Mouse (Mus musculus): ENCODE data around the gene Dlg4. TPM values are rescaled to one million over a fixed set of nuclear protein-coding genes. Genes with fewer than 3 reads are reported as not detected.

Gene Dlg4
- total and polyA plus RNA-seq, 3 experiments: 6.8 to 15.3 (median 7.3) TPM

GRCm38 (mm10) chr11:69980196-69981140 is 36.3 kb upstream of the Dlg4 start (continued):
- TF ChIP-seq HCFC1 (IDR thresholded peaks at IDR 0.05; ENCODE audit: low read depth, low read length) (peak; percentile 82), UBTF (IDR thresholded peaks at IDR 0.05; ENCODE audit: low read depth, low read length) (no peak), ZNF384 (IDR thresholded peaks at IDR 0.05; ENCODE audit: low read depth, low read length) (peak; percentile 85), NRF1 (IDR thresholded peaks at IDR 0.05; ENCODE audit: low read depth, low read length) (peak; percentile 92), KAT2A (IDR thresholded peaks at IDR 0.05; ENCODE audit: insufficient replicate concordance, low read length) (0 out of 2 replicates have a peak, but pooled peaks have one; percentile 55), RCOR1 (conservative IDR thresholded peaks at IDR 0.05; ENCODE audit: low read depth, low read length) (no peak), MXI1 (IDR thresholded peaks at IDR 0.05; ENCODE audit: low read depth, low read length) (peak; percentile 93), ZMIZ1 (IDR thresholded peaks at IDR 0.05; ENCODE audit: low read depth, low read length) (peak; percentile 61)

DNA sequence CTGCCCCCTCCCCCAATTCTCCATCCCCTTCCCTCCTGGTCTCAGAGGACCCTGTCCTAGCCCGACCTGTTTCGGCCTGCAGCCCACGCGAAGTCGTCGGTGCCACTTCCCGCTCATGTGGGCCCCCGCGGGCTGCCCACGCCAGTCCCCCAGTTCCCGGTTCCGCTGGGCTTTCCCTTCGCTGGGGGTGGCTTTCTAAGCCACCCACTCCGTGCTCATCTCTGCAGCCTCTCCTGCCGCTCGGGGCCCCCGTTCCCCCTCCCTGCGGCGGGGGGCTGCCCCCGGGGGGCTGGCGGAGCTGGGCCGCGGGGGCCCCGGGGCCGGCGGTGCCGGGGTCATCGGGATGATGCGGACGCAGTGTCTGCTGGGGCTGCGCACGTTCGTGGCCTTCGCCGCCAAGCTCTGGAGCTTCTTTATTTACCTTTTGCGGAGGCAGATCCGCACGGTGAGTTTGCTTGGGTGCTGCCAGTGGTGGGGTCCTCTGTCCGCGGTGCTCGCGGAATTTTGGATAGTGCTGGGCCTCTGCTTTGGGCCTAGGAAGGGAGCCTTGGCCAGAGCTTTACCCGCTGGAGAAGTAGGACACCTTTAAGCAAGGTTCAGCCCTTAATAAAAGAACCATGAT is 35.5 kb upstream of the Dlg4 start, which contains the start of gene Ctdnep1:
Gene Ctdnep1, plus strand, starts transcription at position 16 of the 622 bp plus-strand sequence.
- no peak for DNase-seq (ENCODE audit: extremely low read depth)
- peak; percentile 55; the same call in 1 of the 2 replicates for TF ChIP-seq SIN3A (IDR thresholded peaks at IDR 0.05; ENCODE audit: low read length)
- TF ChIP-seq USF2 (conservative IDR thresholded peaks at IDR 0.05; ENCODE audit: low read depth, low read length): no peak
- no peak for TF ChIP-seq RAD21 (IDR thresholded peaks at IDR 0.05; ENCODE audit: low read depth, low read length)
- peak; percentile 22; the same call in 1 of the 2 replicates for TF ChIP-seq MXI1 (IDR thresholded peaks at IDR 0.05; ENCODE audit: low read depth, low read length)
- TF ChIP-seq USF1 (IDR thresholded peaks at IDR 0.05; ENCODE audit: low read depth, low read length): no peak
- TF ChIP-seq BHLHE40 (IDR thresholded peaks at IDR 0.05; ENCODE audit: low read depth, low read length): 0 out of 2 replicates have a peak, but pooled peaks have one; percentile 4
- TF ChIP-seq ZNF384 (IDR thresholded peaks at IDR 0.05; ENCODE audit: low read depth, low read length): no peak
- no peak for TF ChIP-seq ETS1 (conservative IDR thresholded peaks at IDR 0.05; ENCODE audit: low read depth, low read length)
- TF ChIP-seq IRF4 (IDR thresholded peaks at IDR 0.05; ENCODE audit: low read depth, low read length): 0 out of 2 replicates have a peak, but pooled peaks have one; percentile 10
- TF ChIP-seq JUN (IDR thresholded peaks at IDR 0.05; ENCODE audit: insufficient read depth, low read depth, low read length): no peak
- no peak for TF ChIP-seq ZKSCAN1 (IDR thresholded peaks at IDR 0.05; ENCODE audit: borderline replicate concordance, low read depth, low read length)
- TF ChIP-seq ELF1 (IDR thresholded peaks at IDR 0.05; ENCODE audit: low read depth, low read length): no peak
- TF ChIP-seq CHD2 (IDR thresholded peaks at IDR 0.05; ENCODE audit: low read length): no peak; the same call in 1 of the 2 replicates
- no peak for TF ChIP-seq ZMIZ1 (IDR thresholded peaks at IDR 0.05; ENCODE audit: low read depth, low read length)
- TF ChIP-seq HCFC1 (IDR thresholded peaks at IDR 0.05; ENCODE audit: low read depth, low read length): no peak
- no peak for TF ChIP-seq TBP (conservative IDR thresholded peaks at IDR 0.05; ENCODE audit: low read depth, low read length)
- TF ChIP-seq MYC (IDR thresholded peaks at IDR 0.05; ENCODE audit: low read depth, low read length): no peak
- TF ChIP-seq KAT2A (IDR thresholded peaks at IDR 0.05; ENCODE audit: insufficient replicate concordance, low read length): no peak
- TF ChIP-seq POLR2AphosphoS2 (IDR thresholded peaks at IDR 0.05; ENCODE audit: low read depth, low read length): no peak
- no peak for TF ChIP-seq JUND (conservative IDR thresholded peaks at IDR 0.05; ENCODE audit: low read depth, low read length)
- TF ChIP-seq NELFE (IDR thresholded peaks at IDR 0.05; ENCODE audit: low read depth, low read length): no peak
- no peak for TF ChIP-seq RCOR1 (conservative IDR thresholded peaks at IDR 0.05; ENCODE audit: low read depth, low read length)
- TF ChIP-seq CTCF (conservative IDR thresholded peaks at IDR 0.05 in 1 of 2, IDR thresholded peaks at IDR 0.05 in 1 of 2; ENCODE audit: low read depth in 2 of 2, low read length in 2 of 2): no peak
- no peak for TF ChIP-seq MAFK (IDR thresholded peaks at IDR 0.05; ENCODE audit: insufficient replicate concordance, low read length)
- TF ChIP-seq MAX (IDR thresholded peaks at IDR 0.05; ENCODE audit: low read length): no peak
- no peak for TF ChIP-seq ZC3H11A (IDR thresholded peaks at IDR 0.05; ENCODE audit: low read depth, low read length)
- no peak for TF ChIP-seq MAZ (IDR thresholded peaks at IDR 0.05; ENCODE audit: low read depth, low read length)
- no peak for TF ChIP-seq E2F4 (IDR thresholded peaks at IDR 0.05; ENCODE audit: insufficient replicate concordance, low read depth, low read length)
- peak; percentile 52; the same call in 1 of the 2 replicates for TF ChIP-seq TCF12 (IDR thresholded peaks at IDR 0.05; ENCODE audit: low read depth, low read length)
- TF ChIP-seq SMC3 (IDR thresholded peaks at IDR 0.05; ENCODE audit: low read depth, low read length): no peak
- no peak for TF ChIP-seq NRF1 (IDR thresholded peaks at IDR 0.05; ENCODE audit: low read depth, low read length)
- TF ChIP-seq POLR2A (IDR thresholded peaks at IDR 0.05; ENCODE audit: low read depth, low read length): no peak

More for the DNA sequence above, 35.5 kb upstream of the Dlg4 start, which contains the start of gene Ctdnep1:
- Histone ChIP-seq H3K9ac (ENCODE audit: insufficient read depth, low read depth) (peak within 1 kb of the TSS; percentile 89), H3K4me3 (replicated peaks in 1 of 3; ENCODE audit: low read depth in 2 of 3, low read length in 2 of 3, poor library complexity in 1 of 3) (peak within 1 kb of the TSS; percentile 76 to 98 (median 82)), H3K4me1 (ENCODE audit: control insufficient read depth in 1 of 2, insufficient read depth in 2 of 2) (peaks cover 5 to 33% of the 10 kb centered on the region in 2 experiments), H3K27ac (ENCODE audit: insufficient read depth, low read depth) (peak within 1 kb of the TSS; percentile 71), H3K27me3 (replicated peaks) (no peaks in the 10 kb centered on the region), H3K79me2 (replicated peaks; ENCODE audit: control insufficient read depth, extremely low read depth, insufficient read depth, poor library complexity, severe bottlenecking) (peaks cover 45% of the 10 kb centered on the region), H3K36me3 (replicated peaks in 1 of 2; ENCODE audit: control insufficient read depth in 1 of 2, insufficient read depth in 1 of 2, low read length in 1 of 2) (peaks cover 29 to 57% of the 10 kb centered on the region in 2 experiments), H3K4me2 (ENCODE audit: insufficient read depth, low read depth, poor library complexity, severe bottlenecking) (peak within 1 kb of the TSS; percentile 91), H3K9me3 (replicated peaks; ENCODE audit: low read length) (peaks cover 2% of the 10 kb centered on the region)
- dilution Hi-C loops (cut with MboI; ENCODE audit: extremely low pct_ligation_motif_present, extremely low pct_unique_long_range_greater_than_20kb, low sequenced_read_pairs): no loop called here
- in situ Hi-C loops (cut with MboI; ENCODE audit: low pct_ligation_motif_present, low pct_unique_long_range_greater_than_20kb, low sequenced_read_pairs): no loop called here

All from CH12.LX (cell line).